In genomic region chr2:152679701-152680355, GRCm38 (mm10) we compare ENCODE assay signal across 14 mouse cellular contexts. TPM values are rescaled to one million over a fixed set of nuclear protein-coding genes. Genes with fewer than 3 reads are reported as not detected.
DNase-seq lines count a peak whose midpoint lies in the region; ATAC-seq lines count a peak whose summit lies in the region.
"Had no signal": no experiment of that assay in that cellular context is flagged by ENCODE, and none has a peak within 500 bp of the region (broad histone marks: within the 10 kb centered on the region; RNA-seq: fewer than 3 reads in every experiment).

No protein-coding gene starts in this region.

- no peaks in the 10 kb centered on the region for H3K27me3 ChIP-seq in forebrain, embryonic 16.5 days (replicated peaks; ENCODE audit: control insufficient read depth, insufficient read depth, low read length)
- no peaks in the 10 kb centered on the region for H3K27me3 ChIP-seq in forebrain, embryonic 12.5 days
- H3K27me3 ChIP-seq in midbrain, embryonic 13.5 days, result no peaks in the 10 kb centered on the region
- H3K27me3 ChIP-seq in midbrain, embryonic 10.5 days (ENCODE audit: low read depth, poor library complexity, severe bottlenecking), result no peaks in the 10 kb centered on the region
- no peaks in the 10 kb centered on the region for H3K27me3 ChIP-seq in kidney, embryonic 14.5 days (ENCODE audit: control insufficient read depth, insufficient read depth, low read length)
- no peaks in the 10 kb centered on the region for H3K27me3 ChIP-seq in neural tube, embryonic 15.5 days (replicated peaks)
- H3K27me3 ChIP-seq: limb, embryonic 12.5 days; midbrain, embryonic 12.5 days had no signal

- H3K9me3 ChIP-seq in forebrain, embryonic 16.5 days (ENCODE audit: control insufficient read depth, low read length), result no peaks in the 10 kb centered on the region
- H3K9me3 ChIP-seq in forebrain, embryonic 12.5 days, result no peaks in the 10 kb centered on the region
- no peaks in the 10 kb centered on the region for H3K9me3 ChIP-seq in midbrain, embryonic 13.5 days
- no peaks in the 10 kb centered on the region for H3K9me3 ChIP-seq in midbrain, embryonic 10.5 days (replicated peaks)
- no peaks in the 10 kb centered on the region for H3K9me3 ChIP-seq in kidney, embryonic 14.5 days (ENCODE audit: control insufficient read depth, low read length)
- H3K9me3 ChIP-seq in neural tube, embryonic 15.5 days (replicated peaks), result no peaks in the 10 kb centered on the region
- H3K9me3 ChIP-seq: limb, embryonic 12.5 days; midbrain, embryonic 12.5 days had no signal

- H3K27ac ChIP-seq in forebrain, embryonic 16.5 days (ENCODE audit: low read length), result no peak overlapping the region
- no peak overlapping the region for H3K27ac ChIP-seq in forebrain, embryonic 12.5 days
- no peak overlapping the region for H3K27ac ChIP-seq in midbrain, embryonic 13.5 days
- H3K27ac ChIP-seq in midbrain, embryonic 10.5 days (replicated peaks), result no peak overlapping the region
- H3K27ac ChIP-seq in kidney, embryonic 14.5 days (ENCODE audit: low read depth, low read length), result no peak overlapping the region; the same call in 1 of the 2 replicates
- peak overlapping the region; percentile 69 for H3K27ac ChIP-seq in neural tube, embryonic 15.5 days (replicated peaks)
- H3K27ac ChIP-seq: limb, embryonic 12.5 days; midbrain, embryonic 12.5 days had no signal

- H3K36me3 ChIP-seq in forebrain, embryonic 16.5 days (ENCODE audit: control insufficient read depth, insufficient read depth), result peaks cover 60% of the 10 kb centered on the region
- H3K36me3 ChIP-seq in forebrain, embryonic 12.5 days (replicated peaks), result peaks cover 98% of the 10 kb centered on the region
- peaks cover 97% of the 10 kb centered on the region for H3K36me3 ChIP-seq in midbrain, embryonic 13.5 days
- peaks cover 100% of the 10 kb centered on the region for H3K36me3 ChIP-seq in midbrain, embryonic 10.5 days
- H3K36me3 ChIP-seq in kidney, embryonic 14.5 days (ENCODE audit: control insufficient read depth, insufficient read depth, low read length), result peaks cover 96% of the 10 kb centered on the region
- peaks cover 93% of the 10 kb centered on the region for H3K36me3 ChIP-seq in neural tube, embryonic 15.5 days

- peaks cover 22% of the 10 kb centered on the region for H3K4me1 ChIP-seq in forebrain, embryonic 16.5 days (replicated peaks; ENCODE audit: control insufficient read depth, insufficient read depth, low read length)
- no peaks in the 10 kb centered on the region for H3K4me1 ChIP-seq in forebrain, embryonic 12.5 days
- peaks cover 23% of the 10 kb centered on the region for H3K4me1 ChIP-seq in midbrain, embryonic 13.5 days (replicated peaks)
- H3K4me1 ChIP-seq in midbrain, embryonic 10.5 days, result no peaks in the 10 kb centered on the region
- peaks cover 4% of the 10 kb centered on the region; the same call in 1 of the 2 replicates for H3K4me1 ChIP-seq in kidney, embryonic 14.5 days (ENCODE audit: control insufficient read depth, insufficient read depth, low read length)
- peaks cover 31% of the 10 kb centered on the region for H3K4me1 ChIP-seq in neural tube, embryonic 15.5 days
- H3K4me1 ChIP-seq: midbrain, embryonic 12.5 days had no signal

- H3K4me3 ChIP-seq in forebrain, embryonic 16.5 days (replicated peaks; ENCODE audit: low read length), result no peak overlapping the region
- no peak overlapping the region for H3K4me3 ChIP-seq in forebrain, embryonic 12.5 days (replicated peaks)
- H3K4me3 ChIP-seq in midbrain, embryonic 13.5 days (replicated peaks), result no peak overlapping the region
- H3K4me3 ChIP-seq in midbrain, embryonic 10.5 days, result no peak overlapping the region
- no peak overlapping the region for H3K4me3 ChIP-seq in kidney, embryonic 14.5 days (ENCODE audit: low read length)
- no peak overlapping the region for H3K4me3 ChIP-seq in neural tube, embryonic 15.5 days (replicated peaks)
- H3K4me3 ChIP-seq: limb, embryonic 12.5 days; midbrain, embryonic 12.5 days had no signal

- no peak overlapping the region for H3K4me2 ChIP-seq in forebrain, embryonic 16.5 days (ENCODE audit: low read length)
- no peak overlapping the region for H3K4me2 ChIP-seq in forebrain, embryonic 12.5 days
- no peak overlapping the region for H3K4me2 ChIP-seq in midbrain, embryonic 13.5 days (replicated peaks)
- no peak overlapping the region for H3K4me2 ChIP-seq in kidney, embryonic 14.5 days (replicated peaks; ENCODE audit: low read depth, low read length)
- no peak overlapping the region for H3K4me2 ChIP-seq in neural tube, embryonic 15.5 days
- H3K4me2 ChIP-seq: limb, embryonic 12.5 days; lung, embryonic 14.5 days; midbrain, embryonic 12.5 days had no signal

- no peak for DNase-seq in midbrain, embryonic 10.5 days (ENCODE audit: low spot score)
- DNase-seq in ovary, postnatal 36 days (ENCODE audit: low spot score), result no peak
- DNase-seq: adrenal gland, postnatal 36 days; heart, postnatal 10 days; lung, embryonic 14.5 days; spleen, adult 18-20 months; thymus, adult 18-20 months had no signal

- WGBS in forebrain, embryonic 16.5 days, result 71% methylated on average over 8 of the region's 8 CpGs
- WGBS in forebrain, embryonic 12.5 days, result 89% methylated on average over 8 of the region's 8 CpGs
- 82% methylated on average over 8 of the region's 8 CpGs for WGBS in midbrain, embryonic 13.5 days
- WGBS in midbrain, embryonic 10.5 days, result 86% methylated on average over 8 of the region's 8 CpGs
- 63% methylated on average over 8 of the region's 8 CpGs for WGBS in kidney, embryonic 14.5 days
- WGBS in neural tube, embryonic 15.5 days, result 73% methylated on average over 8 of the region's 8 CpGs

- no peak overlapping the region for H3K9ac ChIP-seq in forebrain, embryonic 16.5 days (replicated peaks; ENCODE audit: low read depth, low read length)
- no peak overlapping the region for H3K9ac ChIP-seq in forebrain, embryonic 12.5 days
- H3K9ac ChIP-seq in midbrain, embryonic 13.5 days (replicated peaks), result 0 out of 2 replicates have a peak overlapping the region, but pooled peaks have one; percentile 16
- H3K9ac ChIP-seq in kidney, embryonic 14.5 days (ENCODE audit: low read depth, low read length), result no peak overlapping the region
- H3K9ac ChIP-seq in neural tube, embryonic 15.5 days (replicated peaks), result no peak overlapping the region
- H3K9ac ChIP-seq: limb, embryonic 12.5 days; lung, embryonic 14.5 days; midbrain, embryonic 12.5 days had no signal

- ATAC-seq in forebrain, embryonic 16.5 days, result peak; percentile 24
- no peak for ATAC-seq in forebrain, embryonic 12.5 days (ENCODE audit: low FRiP score)
- peak; percentile 34; the same call in 1 of the 2 replicates for ATAC-seq in midbrain, embryonic 13.5 days
- 0 out of 2 replicates have a peak, but pooled peaks have one; percentile 5 for ATAC-seq in kidney, embryonic 14.5 days (ENCODE audit: low FRiP score, low TSS enrichment)
- ATAC-seq in neural tube, embryonic 15.5 days (ENCODE audit: low FRiP score), result peak; percentile 48

RNA-seq across cellular contexts. Expression of gene Mcts2, which starts 7.0 kb away (rescaled TPM):
- polyA plus RNA-seq in forebrain, embryonic 16.5 days (2015; fragmentation: Nextera tagmentation; extraction: Ambion mirVana), result 29.3 and 32.8 TPM in 2 replicates
- polyA plus RNA-seq in forebrain, embryonic 12.5 days (2016; fragmentation: Nextera tagmentation; extraction: Ambion mirVana), result 39.5 and 41.2 TPM in 2 replicates
- 42.7 and 44.1 TPM in 2 replicates for polyA plus RNA-seq in midbrain, embryonic 13.5 days (2015; fragmentation: Nextera tagmentation; extraction: Ambion mirVana)
- polyA plus RNA-seq in midbrain, embryonic 10.5 days (2016; fragmentation: Nextera tagmentation; extraction: Ambion mirVana), result 42.9 and 45.3 TPM in 2 replicates
- polyA plus RNA-seq in kidney, embryonic 14.5 days (2014; fragmentation: Nextera tagmentation; extraction: Ambion mirVana), result 35.4 and 40.8 TPM in 2 replicates
- polyA plus RNA-seq in neural tube, embryonic 15.5 days (2015; fragmentation: Nextera tagmentation; extraction: Ambion mirVana), result 33.9 and 41.5 TPM in 2 replicates

RNA-seq across cellular contexts. Expression of gene H13, which starts 10.6 kb away (rescaled TPM):
- 173 and 174 TPM in 2 replicates for polyA plus RNA-seq in forebrain, embryonic 16.5 days (2015; fragmentation: Nextera tagmentation; extraction: Ambion mirVana)
- 128 and 131 TPM in 2 replicates for polyA plus RNA-seq in forebrain, embryonic 12.5 days (2016; fragmentation: Nextera tagmentation; extraction: Ambion mirVana)
- polyA plus RNA-seq in midbrain, embryonic 13.5 days (2015; fragmentation: Nextera tagmentation; extraction: Ambion mirVana), result 171 and 181 TPM in 2 replicates
- polyA plus RNA-seq in midbrain, embryonic 10.5 days (2016; fragmentation: Nextera tagmentation; extraction: Ambion mirVana), result 99.2 and 117 TPM in 2 replicates
- polyA plus RNA-seq in kidney, embryonic 14.5 days (2014; fragmentation: Nextera tagmentation; extraction: Ambion mirVana), result 127 and 147 TPM in 2 replicates
- 152 and 155 TPM in 2 replicates for polyA plus RNA-seq in neural tube, embryonic 15.5 days (2015; fragmentation: Nextera tagmentation; extraction: Ambion mirVana)

RNA-seq across cellular contexts. Expression of gene Rem1, which starts 53.1 kb away (rescaled TPM):
- polyA plus RNA-seq in forebrain, embryonic 16.5 days (2015; fragmentation: Nextera tagmentation; extraction: Ambion mirVana), result 0.32 and 0.67 TPM in 2 replicates
- 0.26 and 0.38 TPM in 2 replicates for polyA plus RNA-seq in forebrain, embryonic 12.5 days (2016; fragmentation: Nextera tagmentation; extraction: Ambion mirVana)
- polyA plus RNA-seq in midbrain, embryonic 13.5 days (2015; fragmentation: Nextera tagmentation; extraction: Ambion mirVana), result 0.15 and 0.27 TPM in 2 replicates
- polyA plus RNA-seq in midbrain, embryonic 10.5 days (2016; fragmentation: Nextera tagmentation; extraction: Ambion mirVana), result 0.26 and 0.33 TPM in 2 replicates
- polyA plus RNA-seq in kidney, embryonic 14.5 days (2014; fragmentation: Nextera tagmentation; extraction: Ambion mirVana), result 46.9 and 61.8 TPM in 2 replicates
- 0.50 and 3.6 TPM in 2 replicates for polyA plus RNA-seq in neural tube, embryonic 15.5 days (2015; fragmentation: Nextera tagmentation; extraction: Ambion mirVana)
- polyA plus RNA-seq: midbrain, embryonic 12.5 days had no signal

RNA-seq across cellular contexts. Expression of gene Id1, which starts 56.2 kb away (rescaled TPM):
- polyA plus RNA-seq in forebrain, embryonic 16.5 days (2015; fragmentation: Nextera tagmentation; extraction: Ambion mirVana), result 22.3 and 26.0 TPM in 2 replicates
- 37.9 and 48.5 TPM in 2 replicates for polyA plus RNA-seq in forebrain, embryonic 12.5 days (2016; fragmentation: Nextera tagmentation; extraction: Ambion mirVana)
- polyA plus RNA-seq in midbrain, embryonic 13.5 days (2015; fragmentation: Nextera tagmentation; extraction: Ambion mirVana), result 32.8 and 39.4 TPM in 2 replicates
- 70.2 and 86.2 TPM in 2 replicates for polyA plus RNA-seq in midbrain, embryonic 10.5 days (2016; fragmentation: Nextera tagmentation; extraction: Ambion mirVana)
- 129 and 178 TPM in 2 replicates for polyA plus RNA-seq in kidney, embryonic 14.5 days (2014; fragmentation: Nextera tagmentation; extraction: Ambion mirVana)
- polyA plus RNA-seq in neural tube, embryonic 15.5 days (2015; fragmentation: Nextera tagmentation; extraction: Ambion mirVana), result 57.5 and 59.1 TPM in 2 replicates

RNA-seq across cellular contexts. Expression of gene Defb25, which starts 57.0 kb away (rescaled TPM):
- not detected in 2 replicates for polyA plus RNA-seq in forebrain, embryonic 16.5 days (2015; fragmentation: Nextera tagmentation; extraction: Ambion mirVana)
- polyA plus RNA-seq in forebrain, embryonic 12.5 days (2016; fragmentation: Nextera tagmentation; extraction: Ambion mirVana), result not detected in 2 replicates
- polyA plus RNA-seq in midbrain, embryonic 13.5 days (2015; fragmentation: Nextera tagmentation; extraction: Ambion mirVana), result not detected in 2 replicates
- not detected in 2 replicates for polyA plus RNA-seq in midbrain, embryonic 10.5 days (2016; fragmentation: Nextera tagmentation; extraction: Ambion mirVana)
- polyA plus RNA-seq in kidney, embryonic 14.5 days (2014; fragmentation: Nextera tagmentation; extraction: Ambion mirVana), result 28.2 and 37.2 TPM in 2 replicates
- polyA plus RNA-seq in neural tube, embryonic 15.5 days (2015; fragmentation: Nextera tagmentation; extraction: Ambion mirVana), result not detected in 2 replicates
- polyA plus RNA-seq: limb, embryonic 12.5 days; midbrain, embryonic 12.5 days had no signal

Comparison
In these comparisons a context has a peak if more than half of its experiments do, and no peak if none do; other contexts are left out.
1. RNA of gene Rem1, which starts 53.1 kb away (polyA plus RNA-seq): 46.9 to 61.8 TPM in kidney, embryonic 14.5 days; 0.50 to 3.6 TPM in neural tube, embryonic 15.5 days, 0.26 to 0.33 TPM in midbrain, embryonic 10.5 days, 0.32 to 0.67 TPM in forebrain, embryonic 16.5 days, 0.26 to 0.38 TPM in forebrain, embryonic 12.5 days and 0.15 to 0.27 TPM in midbrain, embryonic 13.5 days; every median in the first group is over 10 times any median in the second.